Mouse (Mus musculus) urinary bladder, postnatal 4 days (tissue): ENCODE results near the gene Me1.

Source experiments
- DNase-seq, 2 experiments: peaks; one replicate each; pipeline ENCODE4 v3.0.0; 2021 to 2022; ENCODE audit warnings: low spot score in 2 of 2

The Me1 gene

GRCm38 (mm10) chr9:86708921-86709320, 13.2 kb upstream of the Me1 start:
- no peak for DNase-seq

GRCm38 (mm10) chr9:86707431-86707830, 11.7 kb upstream of the Me1 start:
- no peak for DNase-seq

- no peak for DNase-seq
Measured at GRCm38 (mm10) chr9:86701844-86702243, 6.1 kb upstream of the Me1 start.

GRCm38 (mm10) chr9:86701264-86701663, 5.5 kb upstream of the Me1 start:
- DNase-seq = no peak

GRCm38 (mm10) chr9:86695199-86695817, 445 bp downstream of the Me1 start:
- DNase-seq = no peak

GRCm38 (mm10) chr9:86694644-86695043, 1.1 kb downstream of the Me1 start:
- DNase-seq = no peak

- DNase-seq = no peak
Measured at GRCm38 (mm10) chr9:86693935-86694334, 1.8 kb downstream of the Me1 start.

GRCm38 (mm10) chr9:86692676-86693075, 3.1 kb downstream of the Me1 start:
- DNase-seq = no peak

GRCm38 (mm10) chr9:86692251-86692650, 3.5 kb downstream of the Me1 start:
- DNase-seq = no peak

GRCm38 (mm10) chr9:86691101-86691500, 4.7 kb downstream of the Me1 start:
- DNase-seq = no peak

GRCm38 (mm10) chr9:86683713-86684209, 12.0 kb downstream of the Me1 start:
- DNase-seq = no peak

GRCm38 (mm10) chr9:86682844-86683243, 12.9 kb downstream of the Me1 start:
- no peak for DNase-seq

- DNase-seq = no peak
Measured at GRCm38 (mm10) chr9:86682278-86682677, 13.5 kb downstream of the Me1 start.

GRCm38 (mm10) chr9:86680431-86680830, 15.3 kb downstream of the Me1 start:
- DNase-seq = no peak

GRCm38 (mm10) chr9:86679843-86680417, 15.8 kb downstream of the Me1 start:
- DNase-seq = no peak

- no peak for DNase-seq
Measured at GRCm38 (mm10) chr9:86676246-86676645, 19.5 kb downstream of the Me1 start.

GRCm38 (mm10) chr9:86675426-86675825, 20.3 kb downstream of the Me1 start:
- DNase-seq = no peak

GRCm38 (mm10) chr9:86672907-86673472, 22.8 kb downstream of the Me1 start:
- no peak for DNase-seq

GRCm38 (mm10) chr9:86668590-86669252, 27.0 kb downstream of the Me1 start:
- no peak for DNase-seq

- no peak for DNase-seq
Measured at GRCm38 (mm10) chr9:86667138-86667750, 28.5 kb downstream of the Me1 start.

- DNase-seq = no peak
Measured at GRCm38 (mm10) chr9:86661679-86662078, 34.1 kb downstream of the Me1 start.

- DNase-seq = no peak
Measured at GRCm38 (mm10) chr9:86661266-86661665, 34.5 kb downstream of the Me1 start.
